Mouse (Mus musculus) heart, adult 18-20 months (tissue): ENCODE data around the gene Mrpl2. TPM values are rescaled to one million over a fixed set of nuclear protein-coding genes. Genes with fewer than 3 reads are reported as not detected.

Experiments
- DNase-seq, 2 experiments: peaks; one replicate each; pipeline ENCODE4 v3.0.0; 2021 to 2022; ENCODE audit warnings: mixed read lengths in 1 of 2
- total RNA-seq, 2 experiments: library from RNA; stranded (reverse); gene quantifications; 2 replicates each; pipeline ENCODE4 v1.2.3; 2021

Mrpl2 gene
- total RNA-seq, 2 experiments from 2014 or later = 136 to 141 TPM

- no peak for DNase-seq
Observed at GRCm38 (mm10) chr17:46624598-46624997, 21.4 kb upstream of the Mrpl2 start.

- no peak for DNase-seq
Observed at GRCm38 (mm10) chr17:46627409-46627808, 18.6 kb upstream of the Mrpl2 start.

GRCm38 (mm10) chr17:46628471-46628790 is 17.6 kb upstream of the Mrpl2 start:
- DNase-seq = peak in 1 of 2 experiments; percentile 18

GRCm38 (mm10) chr17:46628791-46629684 is 17.0 kb upstream of the Mrpl2 start, which contains the start of gene Ptk7:
Gene Ptk7, minus strand, starts transcription at chr17:46629504.
- DNase-seq = peak; percentile 42 to 58

GRCm38 (mm10) chr17:46629685-46630441 is 16.2 kb upstream of the Mrpl2 start:
- DNase-seq = peak; percentile 52 to 70

- DNase-seq = peak; percentile 74 to 84
Observed at GRCm38 (mm10) chr17:46636831-46637523, 9.1 kb upstream of the Mrpl2 start.

- no peak for DNase-seq
Observed at GRCm38 (mm10) chr17:46639929-46640328, 6.1 kb upstream of the Mrpl2 start.

- DNase-seq = no peak
Observed at GRCm38 (mm10) chr17:46642060-46642459, 4.0 kb upstream of the Mrpl2 start.

GRCm38 (mm10) chr17:46644152-46644805 is 1.8 kb upstream of the Mrpl2 start:
- DNase-seq = no peak

GRCm38 (mm10) chr17:46644916-46645475 is 1.0 kb upstream of the Mrpl2 start:
- DNase-seq = peak; percentile 69 to 77

- DNase-seq = no peak
Observed at GRCm38 (mm10) chr17:46646322-46646662, 263 bp downstream of the Mrpl2 start.

GRCm38 (mm10) chr17:46647279-46647678 is 1.2 kb downstream of the Mrpl2 start:
- no peak for DNase-seq

GRCm38 (mm10) chr17:46648436-46648835 is 2.4 kb downstream of the Mrpl2 start:
- DNase-seq = no peak

GRCm38 (mm10) chr17:46649811-46650210 is 3.8 kb downstream of the Mrpl2 start:
- DNase-seq = no peak

GRCm38 (mm10) chr17:46650232-46651031 is 4.4 kb downstream of the Mrpl2 start, which contains the start of gene Cul7:
Gene Cul7, plus strand, starts transcription at chr17:46650337.
- DNase-seq = peak; percentile 89 to 96

GRCm38 (mm10) chr17:46651292-46651691 is 5.3 kb downstream of the Mrpl2 start:
- DNase-seq = no peak

GRCm38 (mm10) chr17:46651755-46652547 is 5.9 kb downstream of the Mrpl2 start:
- DNase-seq = no peak

GRCm38 (mm10) chr17:46656054-46656453 is 10.0 kb downstream of the Mrpl2 start:
- DNase-seq = no peak

GRCm38 (mm10) chr17:46661351-46661750 is 15.3 kb downstream of the Mrpl2 start:
- DNase-seq = no peak

- no peak for DNase-seq
Observed at GRCm38 (mm10) chr17:46661981-46662380, 16.0 kb downstream of the Mrpl2 start.
